Mouse (Mus musculus): ENCODE results near the gene Olfr1441. TPM values are rescaled to one million over a fixed set of nuclear protein-coding genes. Genes with fewer than 3 reads are reported as not detected.

Gene Olfr1441
- total RNA-seq, 2 experiments from 2014 or later = not detected

DNA sequence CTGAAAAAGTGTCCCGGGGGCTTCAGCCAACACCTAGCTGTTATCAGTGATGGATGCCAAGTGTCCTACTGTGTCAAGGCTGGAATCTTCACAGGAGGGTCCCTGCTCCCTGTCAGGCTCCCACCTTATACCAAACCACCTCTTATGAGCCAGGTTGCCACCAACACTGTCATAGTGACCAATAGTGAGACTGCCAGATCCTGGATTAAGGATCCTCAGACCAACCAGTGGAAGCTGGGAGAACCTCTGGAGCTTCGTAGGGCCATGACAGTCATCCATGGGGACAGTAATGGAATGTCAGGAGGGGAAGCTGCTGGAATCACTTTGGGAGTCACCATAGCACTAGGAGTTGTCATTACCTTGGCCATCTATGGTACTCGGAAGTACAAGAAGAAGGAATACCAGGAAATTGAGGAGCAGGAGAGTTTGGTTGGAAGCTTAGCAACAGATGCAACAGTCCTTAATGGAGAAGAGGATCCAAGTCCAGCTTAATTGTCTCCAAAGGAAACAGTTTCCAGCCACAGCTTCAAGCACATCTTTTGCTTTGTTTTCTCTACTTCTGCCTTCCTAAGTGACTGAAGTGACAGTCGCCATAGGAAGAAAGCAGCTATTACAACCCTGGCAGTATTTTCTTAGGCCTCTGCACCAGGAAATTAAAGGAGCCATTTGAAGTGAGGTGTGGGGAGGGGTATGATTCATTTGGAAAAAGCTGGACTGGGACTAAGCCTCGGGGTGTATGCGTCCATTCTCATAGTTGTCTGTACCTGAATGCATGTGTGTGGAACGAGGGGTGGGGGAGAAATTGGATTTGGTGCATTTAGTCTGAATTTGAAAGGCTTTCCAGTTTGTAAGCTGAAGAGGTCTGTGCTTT is 45.9 kb downstream of the Olfr1441 start:
- no peak for DNase-seq (ENCODE audit: low spot score)

DNA sequence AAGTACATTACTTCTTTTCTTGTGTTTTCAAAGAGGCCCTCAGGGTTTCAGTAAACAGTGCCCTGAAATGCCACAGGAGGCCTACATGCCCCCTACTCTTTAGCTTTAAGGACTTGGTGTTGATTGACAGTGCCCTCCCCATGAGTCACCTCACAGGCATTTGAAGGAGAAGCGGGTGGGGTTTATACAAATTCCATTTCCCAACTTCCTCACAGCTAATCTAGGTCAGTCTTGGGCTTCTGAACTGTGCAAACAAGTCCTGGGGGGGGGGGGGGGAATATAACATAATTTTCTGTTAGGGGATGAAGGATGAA is 46.4 kb downstream of the Olfr1441 start:
- DNase-seq (ENCODE audit: low spot score) = no peak

DNA sequence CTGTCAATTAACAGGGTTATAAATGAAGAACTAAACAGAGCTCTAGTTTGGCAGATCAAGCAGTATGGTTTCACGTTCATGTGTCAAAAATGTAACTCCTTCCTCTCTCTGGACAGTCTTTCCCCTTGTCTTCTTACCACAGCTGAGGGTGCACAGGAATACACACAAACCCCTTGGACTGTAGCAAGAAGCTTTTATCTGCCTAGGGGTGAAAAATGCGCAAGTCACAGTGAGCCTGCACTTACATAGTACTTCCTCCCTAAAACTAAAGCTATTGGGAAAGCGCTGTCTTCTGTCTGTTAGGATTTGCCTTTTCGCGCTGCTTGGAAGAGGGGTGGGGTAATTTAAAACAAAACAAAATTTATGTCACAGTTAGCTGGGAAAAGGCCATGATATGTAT is 46.9 kb downstream of the Olfr1441 start:
- no peak for DNase-seq (ENCODE audit: low spot score)

DNA sequence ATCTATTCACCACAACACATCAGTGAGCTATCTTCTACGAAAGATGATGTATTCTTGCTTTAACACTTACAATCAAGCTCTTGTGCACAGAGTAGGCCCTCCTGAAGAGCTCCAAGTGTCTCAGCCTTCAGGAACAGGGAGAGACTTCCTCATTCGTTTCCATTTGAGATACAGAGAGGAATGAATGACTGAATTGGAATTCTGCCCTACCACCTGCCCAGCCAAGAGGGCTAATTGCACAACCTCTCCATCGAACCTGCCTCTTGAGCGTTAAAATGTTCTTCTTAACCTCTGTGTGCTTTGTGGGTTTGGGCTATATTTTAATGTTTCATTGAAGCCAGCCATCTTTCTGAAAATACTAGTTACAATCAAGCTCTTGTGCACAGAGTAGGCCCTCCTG is 47.4 kb downstream of the Olfr1441 start:
- no peak for DNase-seq (ENCODE audit: low spot score)

DNA sequence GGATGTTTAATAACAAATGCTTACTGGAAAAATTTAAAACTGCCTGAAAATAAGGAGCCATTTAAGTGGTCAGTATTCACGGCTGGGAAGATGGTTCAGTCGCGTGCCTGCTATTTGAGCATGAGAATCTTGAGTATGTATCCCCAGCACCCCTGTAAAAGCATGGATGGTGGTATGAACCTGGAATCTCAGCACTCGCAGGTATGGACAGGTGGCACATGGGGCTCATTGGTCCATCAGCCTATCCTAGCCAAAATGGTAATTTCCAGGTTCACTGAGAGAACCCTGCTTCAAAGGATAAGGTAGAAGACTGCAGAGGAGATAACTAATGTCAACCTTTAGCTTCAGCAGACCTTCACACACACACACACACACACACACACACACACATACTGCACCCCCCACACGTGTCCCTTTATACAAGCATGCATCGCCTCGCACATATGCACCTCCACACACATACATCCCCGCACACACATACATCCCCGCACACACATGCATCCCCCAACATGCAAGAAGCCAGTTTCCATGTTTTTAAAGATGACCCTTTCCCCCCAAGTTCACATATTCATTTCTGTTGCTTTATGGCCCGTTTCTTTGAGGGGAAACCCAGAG is 48.4 kb downstream of the Olfr1441 start:
- no peak for DNase-seq (ENCODE audit: low spot score)

DNA sequence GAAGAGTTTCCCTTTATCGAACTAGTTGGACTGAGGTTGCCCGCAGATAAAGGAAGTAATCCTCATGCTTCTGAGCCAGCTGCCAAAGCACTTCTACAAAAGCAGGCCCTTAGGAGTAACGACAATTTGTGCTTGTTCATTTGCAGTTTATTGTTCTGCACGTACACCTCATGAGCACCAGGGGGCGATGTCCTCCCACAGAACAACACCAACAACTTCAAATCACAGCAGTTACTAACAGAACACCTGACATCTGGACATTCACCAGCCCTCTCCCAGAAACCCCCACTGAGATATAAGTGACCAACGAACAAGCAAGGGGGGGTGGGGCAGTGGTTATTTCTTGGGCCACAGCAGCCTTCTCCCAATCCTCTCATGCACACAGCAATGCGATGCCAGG is 49.0 kb downstream of the Olfr1441 start:
- peak; percentile 55 for DNase-seq (ENCODE audit: low spot score)

DNA sequence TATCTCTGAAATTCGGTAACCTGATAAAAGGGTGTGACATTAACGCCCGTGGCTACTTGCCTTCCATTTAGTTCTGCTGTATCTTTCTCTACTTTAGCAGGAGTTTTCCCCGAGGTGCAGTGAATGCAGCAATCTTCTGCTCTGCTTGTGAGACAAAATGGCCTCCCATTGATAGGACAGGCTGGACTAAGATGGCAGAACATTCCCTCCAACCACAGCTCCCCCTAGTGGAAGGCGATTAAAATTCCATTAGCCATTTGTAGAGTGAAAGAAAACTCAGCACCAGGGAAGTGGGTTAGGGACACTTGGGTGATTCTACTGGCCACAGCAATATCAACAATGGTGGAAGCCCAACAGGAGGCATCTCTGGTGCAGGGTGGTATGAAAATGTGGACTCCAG is 50.2 kb downstream of the Olfr1441 start:
- DNase-seq (ENCODE audit: low spot score) = no peak

DNA sequence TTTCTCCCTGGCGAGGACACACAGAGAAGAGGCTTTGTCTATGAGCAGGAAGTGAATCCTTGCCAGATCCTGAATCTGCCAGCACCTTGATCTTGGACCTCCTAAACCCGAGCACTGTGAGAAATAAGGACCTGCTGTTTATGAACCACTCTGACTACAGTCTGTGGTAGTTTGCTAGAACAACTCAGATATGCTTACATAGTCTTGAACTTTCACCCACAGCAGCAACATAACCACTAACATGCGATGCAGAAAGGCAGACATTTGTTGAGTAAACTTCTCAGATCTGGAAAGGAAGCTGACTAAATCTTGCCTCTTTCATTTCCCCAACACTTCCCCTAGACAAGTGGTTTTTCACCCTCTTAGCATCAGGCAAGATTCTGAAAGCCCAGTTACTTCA is 54.6 kb downstream of the Olfr1441 start:
- no peak for DNase-seq (ENCODE audit: low spot score)

DNA sequence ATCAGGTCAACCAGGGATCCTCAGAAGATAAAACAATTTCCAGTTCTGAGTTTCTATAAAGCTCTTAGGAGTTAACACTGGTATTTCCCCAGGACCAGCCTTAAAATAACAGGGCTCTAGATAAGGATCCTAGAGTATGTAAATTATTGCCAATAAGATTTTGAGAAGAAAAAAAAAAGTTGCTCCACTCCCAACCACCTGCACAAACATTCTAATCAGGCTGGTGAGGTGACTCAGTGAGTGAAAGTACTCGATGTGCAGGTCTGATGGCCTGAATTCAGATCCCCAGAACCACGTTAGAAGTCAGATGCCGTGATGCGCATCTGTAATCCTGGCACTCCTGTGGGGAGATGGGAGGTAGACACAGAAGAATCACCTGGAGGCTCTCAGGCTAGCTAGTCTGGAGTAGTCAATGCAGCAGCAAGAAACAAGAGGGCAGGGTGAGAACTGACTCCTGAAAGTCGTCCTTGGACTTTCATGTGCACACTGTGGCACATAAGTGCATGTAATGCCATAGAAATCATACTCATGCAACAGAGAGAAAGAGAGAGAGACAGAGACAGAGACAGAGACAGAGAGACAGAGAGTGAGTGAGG is 55.2 kb downstream of the Olfr1441 start:
- no peak for DNase-seq (ENCODE audit: low spot score)

Other genes starting within 250 kb of the Olfr1441 start
- gene Olfr1555-ps1, start 247.3 kb upstream of the Olfr1441 start, total RNA-seq (2021) = not detected
- gene Olfr1431, start 216.8 kb upstream of the Olfr1441 start, total RNA-seq (2021) = not detected
- not detected for gene Olfr1432, start 184.8 kb upstream of the Olfr1441 start, total RNA-seq (2021)
- not detected for gene Olfr262, start 175.8 kb upstream of the Olfr1441 start, total RNA-seq (2021)
- gene Olfr235, start 156.4 kb upstream of the Olfr1441 start, total RNA-seq (2021) = not detected
- not detected for gene Olfr1434, start 137.6 kb upstream of the Olfr1441 start, total RNA-seq (2021)
- gene Olfr1436, start 118.3 kb upstream of the Olfr1441 start, total RNA-seq (2021) = not detected
- not detected for gene Olfr1437, start 92.3 kb upstream of the Olfr1441 start, total RNA-seq (2021)
- gene Olfr1438-ps1, start 81.5 kb upstream of the Olfr1441 start, total RNA-seq (2021) = not detected
- not detected for gene Olfr1440, start 30.2 kb upstream of the Olfr1441 start, total RNA-seq (2021)
- not detected for gene Pfpl, start 10.5 kb downstream of the Olfr1441 start, total RNA-seq (2021)
- gene Mpeg1, start 43.3 kb downstream of the Olfr1441 start, total RNA-seq (2021) = 1 to 10 TPM in 1 of 2 experiments, under 1 TPM in 1; 0.80 to 1.6 TPM
- gene Dtx4, start 84.0 kb downstream of the Olfr1441 start, total RNA-seq (2021) = 1 to 10 TPM; 2.9 to 3.7 TPM
- 1 to 10 TPM; 1.3 to 2.7 TPM for gene Fam111a, start 128.3 kb downstream of the Olfr1441 start, total RNA-seq (2021)
- not detected for gene Gm4952, start 182.5 kb downstream of the Olfr1441 start, total RNA-seq (2021)
- not detected for gene Glyat, start 215.9 kb downstream of the Olfr1441 start, total RNA-seq (2021)